Mouse (Mus musculus): ENCODE data around the gene Cd72. TPM values are rescaled to one million over a fixed set of nuclear protein-coding genes. Genes with fewer than 3 reads are reported as not detected.

The Cd72 gene
- polyA plus RNA-seq, 2 experiments = 1.3 to 4.4 TPM

DNA sequence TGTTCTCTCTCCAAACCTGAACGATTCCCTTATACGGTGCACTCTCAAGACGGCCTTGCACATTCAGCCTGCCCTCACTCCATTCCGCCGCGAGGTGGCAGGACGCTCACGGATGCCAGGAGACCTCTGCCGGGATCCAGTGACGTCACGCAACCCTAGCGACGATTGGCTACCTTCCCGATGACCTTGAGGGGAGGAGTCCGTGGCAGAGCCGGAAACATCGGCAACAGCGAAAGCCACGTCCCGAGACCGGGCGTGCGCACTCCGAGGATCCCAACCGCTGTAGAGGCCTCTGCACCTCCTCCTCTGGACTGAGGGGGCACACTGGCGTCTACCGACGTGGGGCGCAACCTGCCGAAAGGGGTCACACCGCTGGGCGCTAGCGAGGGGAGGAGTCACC is 12.4 kb downstream of the Cd72 start:
- DNase-seq (ENCODE audit: low spot score) (peak; percentile 98), ATAC-seq (ENCODE audit: low FRiP score, low read depth) (peak; percentile 95)
- no peaks in the 10 kb centered on the region for H3K9me3 ChIP-seq (ENCODE audit: control insufficient read depth, low read length)
- peak overlapping the region; percentile 95 for H3K4me2 ChIP-seq (replicated peaks; ENCODE audit: low read depth, low read length, severe bottlenecking)
- peaks cover 25% of the 10 kb centered on the region for H3K36me3 ChIP-seq (ENCODE audit: control insufficient read depth, insufficient read depth, low read length)
- H3K27me3 ChIP-seq (ENCODE audit: control insufficient read depth, insufficient read depth, low read length) = no peaks in the 10 kb centered on the region
- under 1% methylated on average over 33 of the region's 33 CpGs for WGBS
- peaks cover 11% of the 10 kb centered on the region for H3K4me1 ChIP-seq (ENCODE audit: control insufficient read depth, insufficient read depth, low read length)
- H3K4me3 ChIP-seq (replicated peaks; ENCODE audit: low read length) = peak overlapping the region; percentile 94
- H3K27ac ChIP-seq (replicated peaks; ENCODE audit: low read depth, low read length) = peak overlapping the region; percentile 91
- peak overlapping the region; percentile 96 for H3K9ac ChIP-seq (ENCODE audit: low read depth, low read length, severe bottlenecking)
- TF ChIP-seq POLR2A (IDR thresholded peaks at IDR 0.05; ENCODE audit: borderline replicate concordance, extremely low read depth, insufficient read depth, insufficient read length) = peak; percentile 84; the same call in 1 of the 2 replicates

DNA sequence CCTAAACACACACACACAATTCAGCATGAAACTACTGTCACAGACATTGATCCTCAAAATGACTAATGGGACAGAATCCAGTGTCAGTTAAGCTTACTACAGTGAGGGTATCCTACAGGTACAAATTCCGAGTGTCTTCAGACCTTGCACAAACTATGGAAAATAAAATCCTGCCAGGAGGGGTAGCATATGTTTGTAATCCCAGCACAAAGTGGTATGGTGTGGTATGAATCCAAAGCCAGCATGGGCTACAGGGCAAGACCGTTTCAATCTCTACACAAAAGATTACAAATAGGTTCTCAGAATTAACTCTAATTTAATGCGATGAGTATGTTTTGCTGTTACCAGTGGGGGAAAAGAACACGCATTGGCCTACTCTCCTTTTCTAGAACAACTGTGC is 12.8 kb downstream of the Cd72 start, which contains the start of gene Tesk1:
Tesk1 (plus strand) TSS at position 301 of the 400 bp plus-strand sequence.
- H3K9me3 ChIP-seq (ENCODE audit: control insufficient read depth, low read length) = no peaks in the 10 kb centered on the region
- H3K4me1 ChIP-seq (ENCODE audit: control insufficient read depth, insufficient read depth, low read length) = peaks cover 11% of the 10 kb centered on the region
- H3K4me2 ChIP-seq (replicated peaks; ENCODE audit: low read depth, low read length, severe bottlenecking) = peak within 1 kb of the TSS; percentile 95
- no peak for DNase-seq (ENCODE audit: low spot score)
- peak within 1 kb of the TSS; percentile 94 for H3K4me3 ChIP-seq (replicated peaks; ENCODE audit: low read length)
- H3K36me3 ChIP-seq (ENCODE audit: control insufficient read depth, insufficient read depth, low read length) = peaks cover 21% of the 10 kb centered on the region
- 19% methylated on average over 4 of the region's 4 CpGs for WGBS
- ATAC-seq (ENCODE audit: low FRiP score, low read depth) = no peak
- TF ChIP-seq POLR2A (IDR thresholded peaks at IDR 0.05; ENCODE audit: borderline replicate concordance, extremely low read depth, insufficient read depth, insufficient read length) = no peak
- H3K27ac ChIP-seq (replicated peaks; ENCODE audit: low read depth, low read length) = peak within 1 kb of the TSS; percentile 91
- H3K27me3 ChIP-seq (ENCODE audit: control insufficient read depth, insufficient read depth, low read length) = no peaks in the 10 kb centered on the region
- H3K9ac ChIP-seq (ENCODE audit: low read depth, low read length, severe bottlenecking) = peak within 1 kb of the TSS; percentile 96

DNA sequence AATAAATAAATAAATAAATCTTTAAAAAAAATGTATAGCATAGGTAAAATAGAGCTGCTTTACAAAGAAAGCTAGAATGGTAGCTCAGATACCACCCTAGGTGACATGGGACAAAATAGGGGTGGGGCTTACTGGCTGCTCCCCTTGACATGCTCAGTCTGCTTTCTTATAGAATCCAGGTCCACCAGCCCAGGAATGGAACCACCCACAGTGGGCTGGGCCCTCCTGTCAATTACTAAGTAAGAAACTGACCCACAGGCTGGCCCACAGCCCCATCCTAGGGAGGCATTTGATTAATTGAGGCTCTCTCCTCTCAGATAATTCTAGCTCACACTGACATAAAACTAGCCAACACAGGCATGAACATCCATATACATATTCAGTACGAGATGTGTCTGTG is 21.6 kb downstream of the Cd72 start:
- H3K27me3 ChIP-seq (ENCODE audit: control insufficient read depth, insufficient read depth, low read length) = peaks cover 4% of the 10 kb centered on the region; the same call in 1 of the 2 replicates
- no peaks in the 10 kb centered on the region for H3K36me3 ChIP-seq (ENCODE audit: control insufficient read depth, insufficient read depth, low read length)
- DNase-seq (ENCODE audit: low spot score) (no peak), ATAC-seq (ENCODE audit: low FRiP score, low read depth) (no peak)
- no peak overlapping the region for H3K4me2 ChIP-seq (replicated peaks; ENCODE audit: low read depth, low read length, severe bottlenecking)
- H3K4me1 ChIP-seq (ENCODE audit: control insufficient read depth, insufficient read depth, low read length) = peaks cover 3% of the 10 kb centered on the region; the same call in 1 of the 2 replicates
- no peak overlapping the region for H3K27ac ChIP-seq (replicated peaks; ENCODE audit: low read depth, low read length)
- WGBS = 82% methylated on average over 1 of the region's 1 CpGs
- H3K4me3 ChIP-seq (replicated peaks; ENCODE audit: low read length) = no peak overlapping the region
- no peak overlapping the region for H3K9ac ChIP-seq (ENCODE audit: low read depth, low read length, severe bottlenecking)
- no peaks in the 10 kb centered on the region for H3K9me3 ChIP-seq (ENCODE audit: control insufficient read depth, low read length)
- no peak for TF ChIP-seq POLR2A (IDR thresholded peaks at IDR 0.05; ENCODE audit: borderline replicate concordance, extremely low read depth, insufficient read depth, insufficient read length)

DNA sequence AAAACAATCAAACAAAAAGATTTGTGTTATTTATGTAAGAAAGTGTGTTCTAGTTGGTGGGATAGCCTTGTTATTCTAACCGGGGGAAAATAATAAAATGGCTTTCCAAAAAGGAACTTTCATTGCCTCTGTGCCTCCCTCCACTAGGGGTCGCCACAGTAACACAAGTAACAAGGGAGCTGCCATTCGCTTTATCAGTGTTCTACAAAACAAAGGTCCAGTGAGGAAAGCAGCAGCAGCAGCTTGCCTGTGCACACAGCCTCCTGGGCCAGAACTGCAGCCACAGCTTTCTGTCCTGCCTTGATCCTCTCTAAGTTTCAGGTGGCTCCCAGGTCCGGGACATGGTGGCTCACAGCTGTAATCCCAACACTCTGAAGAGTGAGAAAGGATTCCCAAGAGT is 22.7 kb downstream of the Cd72 start:
- 6% methylated on average over 4 of the region's 4 CpGs for WGBS
- peaks cover 15% of the 10 kb centered on the region; the same call in 1 of the 2 replicates for H3K27me3 ChIP-seq (ENCODE audit: control insufficient read depth, insufficient read depth, low read length)
- no peak for TF ChIP-seq POLR2A (IDR thresholded peaks at IDR 0.05; ENCODE audit: borderline replicate concordance, extremely low read depth, insufficient read depth, insufficient read length)

DNA sequence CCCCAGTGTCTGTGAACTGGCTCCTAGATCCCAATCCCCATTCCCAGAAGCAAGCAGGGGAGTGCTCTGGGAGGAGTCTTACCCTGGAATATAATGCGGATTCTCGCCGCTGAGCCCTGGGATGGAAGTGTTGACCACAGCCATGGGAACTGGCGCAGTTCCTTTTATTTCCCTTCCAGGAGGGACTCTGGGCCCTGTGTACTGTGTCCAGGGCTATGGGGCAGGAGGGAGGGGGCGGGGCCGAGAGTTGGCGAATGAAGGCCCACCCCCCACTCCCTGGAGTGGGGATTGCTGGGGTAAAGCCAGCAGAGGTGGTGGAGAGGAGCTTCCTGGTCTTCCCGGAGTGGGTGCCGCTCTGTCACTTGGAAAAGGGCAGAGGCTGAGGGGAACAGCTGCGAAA is 25.5 kb downstream of the Cd72 start, which contains the start of gene Fam166b:
Fam166b (minus strand) TSS at position 189 of the 400 bp plus-strand sequence.
- H3K4me2 ChIP-seq (replicated peaks; ENCODE audit: low read depth, low read length, severe bottlenecking) = peak within 1 kb of the TSS; percentile 6; the same call in 1 of the 2 replicates
- 9% methylated on average over 10 of the region's 10 CpGs for WGBS

More for the DNA sequence above, 22.7 kb downstream of the Cd72 start:
- H3K9ac ChIP-seq (ENCODE audit: low read depth, low read length, severe bottlenecking) = no peak overlapping the region
- H3K4me1 ChIP-seq (ENCODE audit: control insufficient read depth, insufficient read depth, low read length) = peaks cover 7% of the 10 kb centered on the region; the same call in 1 of the 2 replicates
- H3K9me3 ChIP-seq (ENCODE audit: control insufficient read depth, low read length) = no peaks in the 10 kb centered on the region
- H3K27ac ChIP-seq (replicated peaks; ENCODE audit: low read depth, low read length) = no peak overlapping the region
- H3K4me2 ChIP-seq (replicated peaks; ENCODE audit: low read depth, low read length, severe bottlenecking) = no peak overlapping the region
- H3K36me3 ChIP-seq (ENCODE audit: control insufficient read depth, insufficient read depth, low read length) = peaks cover under 1% of the 10 kb centered on the region
- ATAC-seq (ENCODE audit: low FRiP score, low read depth) (peak; percentile 60), DNase-seq (ENCODE audit: low spot score) (peak; percentile 85)
- no peak overlapping the region for H3K4me3 ChIP-seq (replicated peaks; ENCODE audit: low read length)

More for the DNA sequence above, 25.5 kb downstream of the Cd72 start, which contains the start of gene Fam166b:
- Histone ChIP-seq H3K36me3 (ENCODE audit: control insufficient read depth, insufficient read depth, low read length) (peaks cover 28% of the 10 kb centered on the region), H3K9ac (ENCODE audit: low read depth, low read length, severe bottlenecking) (0 out of 2 replicates have a peak within 1 kb of the TSS, but pooled peaks have one; percentile 12), H3K4me1 (ENCODE audit: control insufficient read depth, insufficient read depth, low read length) (peaks cover 12% of the 10 kb centered on the region; the same call in 1 of the 2 replicates), H3K27ac (replicated peaks; ENCODE audit: low read depth, low read length) (no peak within 1 kb of the TSS), H3K9me3 (ENCODE audit: control insufficient read depth, low read length) (no peaks in the 10 kb centered on the region), H3K27me3 (ENCODE audit: control insufficient read depth, insufficient read depth, low read length) (peaks cover 37% of the 10 kb centered on the region), H3K4me3 (replicated peaks; ENCODE audit: low read length) (no peak within 1 kb of the TSS)
- ATAC-seq (ENCODE audit: low FRiP score, low read depth) (no peak), DNase-seq (ENCODE audit: low spot score) (no peak)
- no peak for TF ChIP-seq POLR2A (IDR thresholded peaks at IDR 0.05; ENCODE audit: borderline replicate concordance, extremely low read depth, insufficient read depth, insufficient read length)

Data from limb, embryonic 14.5 days (tissue).